Mouse (Mus musculus) CH12.LX (cell line): ENCODE measurements around the gene Cebpa. TPM values are rescaled to one million over a fixed set of nuclear protein-coding genes. Genes with fewer than 3 reads are reported as not detected.

ENCODE experiments used
- DNase-seq: peaks from one replicate; pipeline ENCODE4 v3.0.0-alpha.2; 2013; ENCODE audit errors: extremely low read depth
- H3K27ac ChIP-seq: 2 replicates; pipeline ENCODE4 v1.5.1; 2012; ENCODE audit warnings: low read depth, mild to moderate bottlenecking, control low read depth, moderate library complexity; ENCODE audit not compliant: insufficient read depth
- H3K27me3 ChIP-seq: replicated peaks from 2 replicates; pipeline ENCODE3; 2012; ENCODE audit warnings: inconsistent platforms
- H3K36me3 ChIP-seq, 2 experiments: replicated peaks in 1 of 2; 2 replicates each; pipeline versions ENCODE3 to v1.6.1; 2012; ENCODE audit warnings: inconsistent platforms in 1 of 2, low read length in 1 of 2, mild to moderate bottlenecking in 1 of 2, mixed read lengths in 1 of 2, moderate library complexity in 1 of 2; ENCODE audit not compliant: control insufficient read depth in 1 of 2, insufficient read depth in 1 of 2
- H3K4me1 ChIP-seq, 2 experiments: 2 replicates each; pipeline ENCODE4 v1.6.1; 2012; ENCODE audit warnings: inconsistent platforms in 1 of 2, moderate library complexity in 1 of 2; ENCODE audit not compliant: insufficient read depth in 2 of 2, control insufficient read depth in 1 of 2
- H3K4me2 ChIP-seq: 2 replicates; pipeline ENCODE4 v1.6.1; 2012; ENCODE audit warnings: low read depth, mild to moderate bottlenecking, control low read depth; ENCODE audit not compliant: poor library complexity, insufficient read depth, severe bottlenecking
- H3K4me3 ChIP-seq, 3 experiments: fragments of 150-350 bp in 1 of 3; sonication (generic) in 1 of 3; replicated peaks in 1 of 3; 2 replicates each; pipeline versions ENCODE3 to v1.5.1; 2011 to 2012; ENCODE audit warnings: low read depth in 2 of 3, low read length in 2 of 3, mild to moderate bottlenecking in 2 of 3, moderate library complexity in 2 of 3, control low read depth in 1 of 3, improper control_type of control experiment in 1 of 3, inconsistent platforms in 1 of 3, mixed read lengths in 1 of 3; ENCODE audit not compliant: poor library complexity in 1 of 3
- H3K79me2 ChIP-seq: replicated peaks from 2 replicates; pipeline ENCODE4 v1.6.1; 2012; ENCODE audit warnings: mild to moderate bottlenecking, moderate library complexity; ENCODE audit not compliant: control insufficient read depth, poor library complexity, insufficient read depth, severe bottlenecking; ENCODE audit errors: extremely low read depth
- H3K9ac ChIP-seq: 2 replicates; pipeline ENCODE4 v1.6.1; 2012; ENCODE audit warnings: low read depth, mild to moderate bottlenecking, control low read depth, moderate library complexity; ENCODE audit not compliant: insufficient read depth
- H3K9me3 ChIP-seq: replicated peaks from 2 replicates; pipeline ENCODE3; 2012; ENCODE audit warnings: low read length, inconsistent platforms, mixed read lengths
- BHLHE40 ChIP-seq: IDR thresholded peaks from 2 replicates; pipeline ENCODE4 v1.6.1; 2011; ENCODE audit warnings: mild to moderate bottlenecking, low read depth, low read length, improper control_type of control experiment
- CHD1 ChIP-seq: IDR thresholded peaks from 2 replicates; pipeline ENCODE4 v1.6.1; 2012; ENCODE audit warnings: low read depth, low read length, improper control_type of control experiment, inconsistent platforms
- CTCF ChIP-seq, 2 experiments: IDR thresholded peaks in 1 of 2; conservative IDR thresholded peaks in 1 of 2; 2 replicates each; pipeline ENCODE4 v1.5.1; 2011 to 2012; ENCODE audit warnings: low read depth in 2 of 2, low read length in 2 of 2, improper control_type of control experiment in 1 of 2, inconsistent platforms in 1 of 2, mild to moderate bottlenecking in 1 of 2, moderate library complexity in 1 of 2
- E2F4 ChIP-seq: IDR thresholded peaks from 2 replicates; pipeline ENCODE4 v1.6.1; 2011; ENCODE audit warnings: low read depth, low read length, improper control_type of control experiment; ENCODE audit not compliant: insufficient replicate concordance
- GABPA ChIP-seq: IDR thresholded peaks from 2 replicates; pipeline ENCODE4 v1.6.1; 2012; ENCODE audit warnings: low read depth, low read length, improper control_type of control experiment, inconsistent platforms; ENCODE audit not compliant: insufficient replicate concordance
- HCFC1 ChIP-seq: IDR thresholded peaks from 2 replicates; pipeline ENCODE4 v1.6.1; 2012; ENCODE audit warnings: low read depth, mild to moderate bottlenecking, inconsistent platforms, low read length, improper control_type of control experiment
- IRF4 ChIP-seq: IDR thresholded peaks from 2 replicates; pipeline ENCODE4 v1.6.1; 2014; ENCODE audit warnings: low read depth, mild to moderate bottlenecking, inconsistent platforms, low read length, improper control_type of control experiment
- JUN ChIP-seq: IDR thresholded peaks from 2 replicates; pipeline ENCODE4 v1.6.1; 2011; ENCODE audit warnings: low read depth, mild to moderate bottlenecking, low read length, improper control_type of control experiment, moderate library complexity; ENCODE audit not compliant: insufficient read depth
- KAT2A ChIP-seq: IDR thresholded peaks from 2 replicates; pipeline ENCODE4 v1.6.1; 2012; ENCODE audit warnings: low read length, improper control_type of control experiment, inconsistent platforms; ENCODE audit not compliant: insufficient replicate concordance
- MAX ChIP-seq: IDR thresholded peaks from 2 replicates; pipeline ENCODE4 v1.6.1; 2011; ENCODE audit warnings: low read length, improper control_type of control experiment
- MXI1 ChIP-seq: IDR thresholded peaks from 2 replicates; pipeline ENCODE4 v1.6.1; 2011; ENCODE audit warnings: mild to moderate bottlenecking, low read depth, low read length, improper control_type of control experiment
- MYC ChIP-seq: IDR thresholded peaks from 2 replicates; pipeline ENCODE4 v1.6.1; 2011; ENCODE audit warnings: low read depth, mild to moderate bottlenecking, improper control_type of control experiment, low read length
- NRF1 ChIP-seq: IDR thresholded peaks from 2 replicates; pipeline ENCODE4 v1.6.1; 2014; ENCODE audit warnings: low read depth, mild to moderate bottlenecking, inconsistent platforms, low read length, improper control_type of control experiment, moderate library complexity
- PAX5 ChIP-seq: IDR thresholded peaks from 2 replicates; pipeline ENCODE4 v1.6.1; 2012; ENCODE audit warnings: low read length, inconsistent platforms, mixed read lengths
- POLR2AphosphoS2 ChIP-seq: IDR thresholded peaks from 2 replicates; pipeline ENCODE4 v1.6.1; 2011; ENCODE audit warnings: low read depth, low read length, improper control_type of control experiment
- RAD21 ChIP-seq: IDR thresholded peaks from 2 replicates; pipeline ENCODE4 v1.6.1; 2011; ENCODE audit warnings: low read depth, mild to moderate bottlenecking, low read length, improper control_type of control experiment, moderate library complexity
- RCOR1 ChIP-seq: conservative IDR thresholded peaks from 2 replicates; pipeline ENCODE4 v1.6.1; 2012; ENCODE audit warnings: low read depth, mild to moderate bottlenecking, inconsistent platforms, low read length, improper control_type of control experiment
- TCF12 ChIP-seq: IDR thresholded peaks from 2 replicates; pipeline ENCODE4 v1.6.1; 2014; ENCODE audit warnings: low read depth, mild to moderate bottlenecking, inconsistent platforms, low read length, improper control_type of control experiment
- USF1 ChIP-seq: IDR thresholded peaks from 2 replicates; pipeline ENCODE4 v1.6.1; 2014; ENCODE audit warnings: low read depth, mild to moderate bottlenecking, inconsistent platforms, low read length, improper control_type of control experiment
- ZKSCAN1 ChIP-seq: IDR thresholded peaks from 2 replicates; pipeline ENCODE4 v1.6.1; 2012; ENCODE audit warnings: low read depth, inconsistent platforms, low read length, improper control_type of control experiment, borderline replicate concordance
- ZMIZ1 ChIP-seq: IDR thresholded peaks from 2 replicates; pipeline ENCODE4 v1.6.1; 2012; ENCODE audit warnings: low read depth, mild to moderate bottlenecking, inconsistent platforms, low read length, improper control_type of control experiment
- ZNF384 ChIP-seq: IDR thresholded peaks from 2 replicates; pipeline ENCODE4 v1.6.1; 2012; ENCODE audit warnings: low read depth, low read length, improper control_type of control experiment, inconsistent platforms
- dilution Hi-C: fragments of 300-500 bp; cut with MboI; formaldehyde crosslinking; loops from 2 replicates; pipeline ENCODE4 v1.14.3; 2020; ENCODE audit warnings: low sequenced_read_pairs; ENCODE audit not compliant: extremely low pct_unique_long_range_greater_than_20kb, extremely low pct_ligation_motif_present
- in situ Hi-C: fragments of 300-500 bp; cut with MboI; formaldehyde crosslinking; loops from 3 replicates; pipeline ENCODE4 v1.14.3; 2019; ENCODE audit warnings: low sequenced_read_pairs, low pct_ligation_motif_present, low pct_unique_long_range_greater_than_20kb, mixed read lengths
- polyA plus RNA-seq: library from polyadenylated mRNA; unstranded; fragments of >175 nt; gene quantifications from 2 replicates; pipeline ENCODE4 v1.2.1, GENCODE M21; 2012; ENCODE audit warnings: low read depth; ENCODE audit not compliant: insufficient read length
- total RNA-seq, 2 experiments: library from RNA; depleted of rRNA; stranded (reverse); fragments of 300-350 nt in 1 of 2; fragments of >200 nt in 1 of 2; gene quantifications; 2 replicates each; pipeline ENCODE4 v1.2.3; 2012 to 2014

Cebpa gene
- total and polyA plus RNA-seq, 3 experiments, result not detected

DNA sequence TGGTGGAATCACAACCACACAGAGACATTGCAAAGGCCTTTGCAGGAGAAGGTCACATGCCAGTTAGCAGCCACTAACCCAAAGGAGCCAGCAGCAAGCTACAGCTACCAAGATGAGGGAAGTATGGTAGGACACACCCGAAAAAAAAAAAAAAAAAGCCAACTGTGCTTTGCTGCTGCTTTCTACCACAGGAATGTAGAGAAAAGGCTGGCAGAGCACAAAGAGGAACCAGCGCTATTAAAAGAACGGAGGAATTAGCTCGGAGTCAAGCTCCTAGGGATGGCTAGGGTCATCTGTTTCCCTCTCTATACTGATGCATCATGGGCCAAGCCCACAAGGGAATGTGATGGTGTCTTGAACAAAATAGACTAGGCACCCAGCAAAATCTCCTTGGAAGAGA, 20.3 kb upstream of the Cebpa start:
- H3K36me3 ChIP-seq, result no peaks in the 10 kb centered on the region
- H3K9ac ChIP-seq, result no peak overlapping the region
- H3K79me2 ChIP-seq, result no peaks in the 10 kb centered on the region
- DNase-seq, result no peak
- H3K27ac ChIP-seq, result no peak overlapping the region
- dilution Hi-C loops, result no loop called here
- H3K27me3 ChIP-seq, result no peaks in the 10 kb centered on the region
- no peak overlapping the region for H3K4me3 ChIP-seq
- peaks cover 6% of the 10 kb centered on the region for H3K9me3 ChIP-seq
- peaks cover 3 to 5% of the 10 kb centered on the region in 2 experiments; a peak in 3 of 4 replicates for H3K4me1 ChIP-seq
- TF ChIP-seq RCOR1 (no peak), RAD21 (no peak), CHD1 (no peak), PAX5 (no peak), ZKSCAN1 (no peak), CTCF (conservative IDR thresholded peaks at IDR 0.05 in 1 of 2, IDR thresholded peaks at IDR 0.05 in 1 of 2; ENCODE audit: low read depth in 2 of 2, low read length in 2 of 2) (no peak), ZNF384 (no peak), MYC (no peak), HCFC1 (no peak), NRF1 (no peak), USF1 (no peak), POLR2AphosphoS2 (no peak), ZMIZ1 (no peak), IRF4 (no peak), KAT2A (no peak), MXI1 (no peak), E2F4 (no peak), MAX (no peak), JUN (no peak)
- no peak overlapping the region for H3K4me2 ChIP-seq
- in situ Hi-C loops, result no loop called here

DNA sequence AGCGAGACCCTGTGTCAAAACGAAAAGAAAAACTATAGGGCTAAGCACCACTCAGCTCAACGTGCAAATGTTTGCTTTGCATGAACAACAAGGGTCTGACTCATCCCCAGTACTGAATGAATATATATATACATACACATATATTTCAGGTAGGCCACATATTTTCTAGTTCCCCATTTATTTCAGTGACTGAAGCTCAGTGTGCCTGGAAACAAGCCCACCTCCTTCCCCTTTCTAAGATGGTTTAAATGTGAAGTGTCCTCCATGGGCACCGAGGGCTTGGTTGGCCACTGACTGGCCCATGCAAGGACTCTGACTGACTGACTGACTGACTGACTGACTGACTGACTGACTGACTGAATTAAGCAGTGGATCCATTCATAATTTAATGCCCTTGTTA, 19.6 kb upstream of the Cebpa start:
- no peak overlapping the region for H3K27ac ChIP-seq
- H3K9ac ChIP-seq, result no peak overlapping the region
- H3K4me3 ChIP-seq, result no peak overlapping the region
- in situ Hi-C loops, result no loop called here
- DNase-seq, result no peak
- TF ChIP-seq GABPA, result no peak
- no peak for TF ChIP-seq BHLHE40
- TF ChIP-seq RAD21, result no peak
- TF ChIP-seq TCF12, result no peak
- TF ChIP-seq PAX5, result no peak
- TF ChIP-seq, all 38 proteins: peak for 0
- Histone ChIP-seq H3K9me3 (peaks cover 6% of the 10 kb centered on the region), H3K27me3 (no peaks in the 10 kb centered on the region), H3K36me3 (no peaks in the 10 kb centered on the region), H3K4me2 (no peak overlapping the region), H3K4me1 (peaks cover 3 to 5% of the 10 kb centered on the region in 2 experiments; a peak in 3 of 4 replicates), H3K79me2 (no peaks in the 10 kb centered on the region)
- dilution Hi-C loops, result no loop called here
